Mouse (Mus musculus): ENCODE measurements around the gene Sh3bp4. TPM values are rescaled to one million over a fixed set of nuclear protein-coding genes. Genes with fewer than 3 reads are reported as not detected.

Gene Sh3bp4
- polyA plus RNA-seq, 1 experiment from 2014 or later, result 2.3 TPM

GRCm38 (mm10) chr1:89045403-89045802 is 24.8 kb upstream of the Sh3bp4 start:
- Histone ChIP-seq H3K9me3 (replicated peaks) (no peaks in the 10 kb centered on the region), H3K4me1 (no peaks in the 10 kb centered on the region), H3K4me3 (no peak overlapping the region), H3K27me3 (replicated peaks) (no peaks in the 10 kb centered on the region), H3K4me2 (no peak overlapping the region), H3K36me3 (no peaks in the 10 kb centered on the region), H3K27ac (no peak overlapping the region), H3K9ac (no peak overlapping the region)
- ATAC-seq, result no peak
- 87% methylated on average over 8 of the region's 8 CpGs for WGBS (ENCODE audit: insufficient replicate concordance)

- H3K9ac ChIP-seq, result no peak overlapping the region
- 60% methylated on average over 4 of the region's 4 CpGs for WGBS (ENCODE audit: insufficient replicate concordance)
- no peaks in the 10 kb centered on the region for H3K36me3 ChIP-seq
- no peaks in the 10 kb centered on the region for H3K4me1 ChIP-seq
- H3K4me3 ChIP-seq, result no peak overlapping the region
- H3K4me2 ChIP-seq, result no peak overlapping the region
- no peaks in the 10 kb centered on the region for H3K9me3 ChIP-seq (replicated peaks)
- ATAC-seq, result no peak
- no peaks in the 10 kb centered on the region for H3K27me3 ChIP-seq (replicated peaks)
- H3K27ac ChIP-seq, result no peak overlapping the region
Observed at GRCm38 (mm10) chr1:89049506-89049905, 20.7 kb upstream of the Sh3bp4 start.

GRCm38 (mm10) chr1:89056175-89056574 is 14.0 kb upstream of the Sh3bp4 start:
- no peak overlapping the region for H3K9ac ChIP-seq
- H3K27ac ChIP-seq, result no peak overlapping the region
- H3K4me3 ChIP-seq, result no peak overlapping the region
- H3K27me3 ChIP-seq (replicated peaks), result no peaks in the 10 kb centered on the region
- ATAC-seq, result no peak
- H3K4me1 ChIP-seq, result no peaks in the 10 kb centered on the region
- no peaks in the 10 kb centered on the region for H3K9me3 ChIP-seq (replicated peaks)
- 44% methylated on average over 1 of the region's 1 CpGs for WGBS (ENCODE audit: insufficient replicate concordance)
- no peaks in the 10 kb centered on the region for H3K36me3 ChIP-seq
- H3K4me2 ChIP-seq, result no peak overlapping the region

- ATAC-seq, result no peak
- 61% methylated on average over 3 of the region's 3 CpGs for WGBS (ENCODE audit: insufficient replicate concordance)
- no peaks in the 10 kb centered on the region for H3K36me3 ChIP-seq
- H3K4me3 ChIP-seq, result no peak overlapping the region
- no peaks in the 10 kb centered on the region for H3K9me3 ChIP-seq (replicated peaks)
- no peak overlapping the region for H3K27ac ChIP-seq
- no peaks in the 10 kb centered on the region for H3K27me3 ChIP-seq (replicated peaks)
- no peak overlapping the region for H3K9ac ChIP-seq
- no peak overlapping the region for H3K4me2 ChIP-seq
- no peaks in the 10 kb centered on the region for H3K4me1 ChIP-seq
Observed at GRCm38 (mm10) chr1:89057430-89057829, 12.8 kb upstream of the Sh3bp4 start.

GRCm38 (mm10) chr1:89058011-89058410 is 12.2 kb upstream of the Sh3bp4 start:
- H3K36me3 ChIP-seq, result no peaks in the 10 kb centered on the region
- ATAC-seq, result no peak
- H3K27ac ChIP-seq, result no peak overlapping the region
- no peaks in the 10 kb centered on the region for H3K27me3 ChIP-seq (replicated peaks)
- H3K9me3 ChIP-seq (replicated peaks), result no peaks in the 10 kb centered on the region
- H3K4me1 ChIP-seq, result no peaks in the 10 kb centered on the region
- H3K9ac ChIP-seq, result no peak overlapping the region
- 71% methylated on average over 1 of the region's 1 CpGs for WGBS (ENCODE audit: insufficient replicate concordance)
- no peak overlapping the region for H3K4me3 ChIP-seq
- H3K4me2 ChIP-seq, result no peak overlapping the region

- Histone ChIP-seq H3K9me3 (replicated peaks) (no peaks in the 10 kb centered on the region), H3K36me3 (no peaks in the 10 kb centered on the region), H3K4me3 (no peak overlapping the region), H3K27me3 (replicated peaks) (no peaks in the 10 kb centered on the region), H3K9ac (no peak overlapping the region), H3K4me2 (no peak overlapping the region), H3K4me1 (no peaks in the 10 kb centered on the region), H3K27ac (no peak overlapping the region)
- ATAC-seq, result no peak
- 76% methylated on average over 4 of the region's 4 CpGs for WGBS (ENCODE audit: insufficient replicate concordance)
Observed at GRCm38 (mm10) chr1:89062977-89063376, 7.2 kb upstream of the Sh3bp4 start.

- 0 out of 2 replicates have a peak, but pooled peaks cover 1% of the 10 kb centered on the region for H3K4me1 ChIP-seq
- H3K9me3 ChIP-seq (replicated peaks), result no peaks in the 10 kb centered on the region
- peaks cover 6% of the 10 kb centered on the region; the same call in 1 of the 2 replicates for H3K27me3 ChIP-seq (replicated peaks)
- H3K27ac ChIP-seq, result no peak overlapping the region
- no peaks in the 10 kb centered on the region for H3K36me3 ChIP-seq
- no peak overlapping the region for H3K4me2 ChIP-seq
- H3K4me3 ChIP-seq, result no peak overlapping the region
- no peak overlapping the region for H3K9ac ChIP-seq
- ATAC-seq, result no peak
- WGBS (ENCODE audit: insufficient replicate concordance), result 71% methylated on average over 3 of the region's 3 CpGs
Observed at GRCm38 (mm10) chr1:89063800-89064199, 6.4 kb upstream of the Sh3bp4 start.

GRCm38 (mm10) chr1:89068812-89069211 is 1.4 kb upstream of the Sh3bp4 start:
- Histone ChIP-seq H3K27ac (no peak overlapping the region), H3K4me3 (no peak overlapping the region; the same call in 1 of the 2 replicates), H3K36me3 (no peaks in the 10 kb centered on the region), H3K9ac (no peak overlapping the region), H3K9me3 (replicated peaks) (no peaks in the 10 kb centered on the region), H3K4me1 (peaks cover 26% of the 10 kb centered on the region), H3K4me2 (peak overlapping the region; percentile 90), H3K27me3 (replicated peaks) (peaks cover 45% of the 10 kb centered on the region)
- ATAC-seq, result no peak
- WGBS (ENCODE audit: insufficient replicate concordance), result 61% methylated on average over 5 of the region's 5 CpGs

GRCm38 (mm10) chr1:89069479-89070102 is 624 bp upstream of the Sh3bp4 start:
- H3K27ac ChIP-seq, result no peak overlapping the region
- WGBS (ENCODE audit: insufficient replicate concordance), result 1% methylated on average over 23 of the region's 25 CpGs
- H3K9me3 ChIP-seq (replicated peaks), result no peaks in the 10 kb centered on the region
- no peaks in the 10 kb centered on the region for H3K36me3 ChIP-seq
- H3K4me3 ChIP-seq, result peak overlapping the region; percentile 66
- H3K4me2 ChIP-seq, result peak overlapping the region; percentile 90
- H3K9ac ChIP-seq, result peak overlapping the region; percentile 48
- peaks cover 46% of the 10 kb centered on the region for H3K27me3 ChIP-seq (replicated peaks)
- H3K4me1 ChIP-seq, result peaks cover 26% of the 10 kb centered on the region
- ATAC-seq, result peak; percentile 43

- no peak for ATAC-seq
- Histone ChIP-seq H3K4me3 (peak overlapping the region; percentile 66), H3K36me3 (no peaks in the 10 kb centered on the region), H3K27me3 (replicated peaks) (peaks cover 46% of the 10 kb centered on the region), H3K9ac (peak overlapping the region; percentile 57), H3K9me3 (replicated peaks) (no peaks in the 10 kb centered on the region), H3K4me2 (peak overlapping the region; percentile 90), H3K27ac (no peak overlapping the region), H3K4me1 (peaks cover 26% of the 10 kb centered on the region)
- under 1% methylated on average over 28 of the region's 28 CpGs for WGBS (ENCODE audit: insufficient replicate concordance)
Observed at GRCm38 (mm10) chr1:89070871-89071361, 701 bp downstream of the Sh3bp4 start.

- Histone ChIP-seq H3K36me3 (no peaks in the 10 kb centered on the region), H3K4me1 (peaks cover 26% of the 10 kb centered on the region), H3K27me3 (replicated peaks) (peaks cover 46% of the 10 kb centered on the region), H3K9me3 (replicated peaks) (no peaks in the 10 kb centered on the region), H3K9ac (no peak overlapping the region), H3K4me3 (peak overlapping the region; percentile 66), H3K4me2 (peak overlapping the region; percentile 90), H3K27ac (no peak overlapping the region)
- WGBS (ENCODE audit: insufficient replicate concordance), result 18% methylated on average over 15 of the region's 15 CpGs
- no peak for ATAC-seq
Observed at GRCm38 (mm10) chr1:89071371-89072142, 1.3 kb downstream of the Sh3bp4 start.

All from liver, embryonic 12.5 days (tissue).